Mouse (Mus musculus) C2C12 (cell line): Measurements from ENCODE around the gene Tmem131.

ENCODE experiments used
- CTCF ChIP-seq: IDR thresholded peaks from one replicate; pipeline ENCODE4 v1.5.1; 2011; ENCODE audit not compliant: control insufficient read depth, insufficient read depth, insufficient read length
- MYOD1 ChIP-seq: IDR thresholded peaks from one replicate; pipeline ENCODE4 v1.6.1; 2011; ENCODE audit warnings: low read depth; ENCODE audit not compliant: control insufficient read depth, insufficient read length

GRCm38 (mm10) chr1:36744268-36744944 lies 199.1 kb downstream of the Tmem131 start:
- TF ChIP-seq MYOD1 (no peak), CTCF (no peak)
